Mouse (Mus musculus) intestine, postnatal 0 days (tissue): ENCODE measurements around the gene Scml4. TPM values are rescaled to one million over a fixed set of nuclear protein-coding genes. Genes with fewer than 3 reads are reported as not detected.
A peak's percentile ranks its signal among the peaks of the same experiment; 100 is the strongest.

Experiments
- ATAC-seq: fragments of 200-750 bp; cut with Nextera tagmentation; 2 replicates; pipeline ENCODE4 v1.8.0; 2017; ENCODE audit warnings: mild to moderate bottlenecking, moderate TSS enrichment, moderate library complexity
- H3K27ac ChIP-seq: fragments of 300-500 bp; sonication (generic); 2 replicates; pipeline ENCODE4 v1.5.1; 2014; ENCODE audit warnings: mild to moderate bottlenecking, low read depth, low read length, moderate library complexity
- H3K27me3 ChIP-seq: fragments of 300-500 bp; sonication (generic); replicated peaks from 2 replicates; pipeline ENCODE4 v1.6.1; 2014; ENCODE audit warnings: low read length, mixed read lengths; ENCODE audit not compliant: control insufficient read depth, insufficient read depth
- H3K36me3 ChIP-seq: fragments of 300-500 bp; sonication (generic); 2 replicates; pipeline ENCODE4 v1.6.1; 2014; ENCODE audit warnings: mild to moderate bottlenecking, moderate library complexity; ENCODE audit not compliant: control insufficient read depth, insufficient read depth
- H3K4me1 ChIP-seq: fragments of 300-500 bp; sonication (generic); replicated peaks from 2 replicates; pipeline ENCODE4 v1.6.1; 2014; ENCODE audit warnings: antibody characterized with exemption, low read length, mixed read lengths; ENCODE audit not compliant: control insufficient read depth, insufficient read depth
- H3K4me2 ChIP-seq: fragments of 300-500 bp; sonication (generic); replicated peaks from 2 replicates; pipeline ENCODE4 v1.6.1; 2014; ENCODE audit warnings: low read depth, mild to moderate bottlenecking, moderate library complexity
- H3K4me3 ChIP-seq: fragments of 300-500 bp; sonication (generic); 2 replicates; pipeline ENCODE4 v1.5.1; 2014; ENCODE audit warnings: low read depth, low read length
- H3K9ac ChIP-seq: fragments of 300-500 bp; sonication (generic); 2 replicates; pipeline ENCODE4 v1.6.1; 2014; ENCODE audit warnings: mild to moderate bottlenecking, low read depth, low read length
- H3K9me3 ChIP-seq: fragments of 300-500 bp; sonication (generic); 2 replicates; pipeline ENCODE4 v1.6.1; 2016; ENCODE audit warnings: mixed run types; ENCODE audit not compliant: control insufficient read depth
- CTCF ChIP-seq: sonication (generic); IDR thresholded peaks from 2 replicates; pipeline ENCODE4 v1.5.1; 2016; ENCODE audit warnings: low read depth, mild to moderate bottlenecking, control low read depth, antibody characterized with exemption, moderate library complexity
- WGBS: fragments of 180-500 bp; shearing (Covaris S2); extraction: QIAGEN DNeasy Blood & Tissue Kit; methylation state at CpG from one replicate; pipeline ENCODE4 v1.1.7; 2014; 5-methylcytosine and 5-hydroxymethylcytosine counted together
- polyA plus RNA-seq: library from polyadenylated mRNA; unstranded; fragments of >200 nt; fragmentation: Nextera tagmentation; extraction: Ambion mirVana; gene quantifications from 2 replicates; pipeline ENCODE4 v1.2.1, GENCODE M21; 2015

Gene Scml4
- polyA plus RNA-seq, 1 experiment from 2014 or later: 13.0 TPM

- Histone ChIP-seq H3K27ac (no peak overlapping the region), H3K36me3 (no peaks in the 10 kb centered on the region), H3K4me1 (no peaks in the 10 kb centered on the region), H3K4me2 (no peak overlapping the region), H3K9ac (no peak overlapping the region), H3K27me3 (no peaks in the 10 kb centered on the region), H3K4me3 (no peak overlapping the region), H3K9me3 (no peaks in the 10 kb centered on the region)
- WGBS: 60% methylated on average over 3 of the region's 3 CpGs
- TF ChIP-seq CTCF: no peak
- ATAC-seq: no peak
These were observed 118.2 kb downstream of the Scml4 start for GRCm38 (mm10) chr10:42978346-42978745.

- Histone ChIP-seq H3K9ac (no peak overlapping the region), H3K27ac (no peak overlapping the region), H3K36me3 (no peaks in the 10 kb centered on the region), H3K4me2 (no peak overlapping the region), H3K4me1 (no peaks in the 10 kb centered on the region), H3K4me3 (no peak overlapping the region), H3K27me3 (no peaks in the 10 kb centered on the region), H3K9me3 (no peaks in the 10 kb centered on the region)
- 60% methylated on average over 7 of the region's 7 CpGs for WGBS
- peak; percentile 48 for TF ChIP-seq CTCF
- ATAC-seq: no peak
These were observed 121.0 kb downstream of the Scml4 start for GRCm38 (mm10) chr10:42980999-42981757.

GRCm38 (mm10) chr10:42984886-42985285 lies 124.7 kb downstream of the Scml4 start:
- WGBS: 71% methylated on average over 4 of the region's 4 CpGs
- no peak for ATAC-seq
- no peak overlapping the region for H3K4me3 ChIP-seq
- H3K27me3 ChIP-seq: no peaks in the 10 kb centered on the region
- no peak overlapping the region for H3K4me2 ChIP-seq
- H3K36me3 ChIP-seq: no peaks in the 10 kb centered on the region
- TF ChIP-seq CTCF: no peak
- H3K27ac ChIP-seq: no peak overlapping the region
- H3K4me1 ChIP-seq: no peaks in the 10 kb centered on the region
- H3K9ac ChIP-seq: no peak overlapping the region
- no peaks in the 10 kb centered on the region for H3K9me3 ChIP-seq

DNA sequence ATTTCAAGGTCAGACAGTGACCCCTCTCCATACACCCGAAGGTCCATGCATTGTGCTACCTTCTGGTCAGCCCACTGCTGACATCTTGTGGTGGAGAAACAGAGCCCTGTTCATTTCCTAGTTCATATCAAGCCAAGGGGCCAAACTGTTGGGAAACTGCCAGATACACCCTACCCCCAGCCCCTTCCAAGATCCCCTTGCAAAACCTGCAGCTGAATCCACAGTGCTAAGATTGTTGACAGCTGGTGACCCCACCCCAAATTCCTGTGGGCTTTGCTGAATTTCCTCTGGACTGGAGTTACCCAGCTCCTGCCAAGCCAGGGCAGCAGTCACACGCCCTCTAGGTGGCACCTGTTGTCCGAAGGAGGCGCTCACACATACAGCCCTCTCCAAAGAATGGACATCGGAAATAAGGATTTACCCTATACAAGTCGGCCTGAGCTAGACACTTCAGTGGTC lies 127.5 kb downstream of the Scml4 start:
- Histone ChIP-seq H3K27ac (no peak overlapping the region), H3K4me2 (peak overlapping the region; percentile 24; the same call in 1 of the 2 replicates), H3K36me3 (no peaks in the 10 kb centered on the region), H3K27me3 (no peaks in the 10 kb centered on the region), H3K9ac (no peak overlapping the region), H3K4me3 (no peak overlapping the region), H3K9me3 (no peaks in the 10 kb centered on the region), H3K4me1 (no peaks in the 10 kb centered on the region)
- TF ChIP-seq CTCF: peak; percentile 84
- WGBS: 15% methylated on average over 6 of the region's 6 CpGs
- peak; percentile 61 for ATAC-seq

- 56% methylated on average over 15 of the region's 15 CpGs for WGBS
- ATAC-seq: no peak
- H3K9ac ChIP-seq: no peak overlapping the region
- no peaks in the 10 kb centered on the region for H3K4me1 ChIP-seq
- no peak for TF ChIP-seq CTCF
- H3K4me3 ChIP-seq: no peak overlapping the region
- H3K4me2 ChIP-seq: no peak overlapping the region
- H3K36me3 ChIP-seq: no peaks in the 10 kb centered on the region
- no peaks in the 10 kb centered on the region for H3K27me3 ChIP-seq
- H3K9me3 ChIP-seq: no peaks in the 10 kb centered on the region
- H3K27ac ChIP-seq: no peak overlapping the region
These were observed 128.5 kb downstream of the Scml4 start for GRCm38 (mm10) chr10:42988627-42989026.

DNA sequence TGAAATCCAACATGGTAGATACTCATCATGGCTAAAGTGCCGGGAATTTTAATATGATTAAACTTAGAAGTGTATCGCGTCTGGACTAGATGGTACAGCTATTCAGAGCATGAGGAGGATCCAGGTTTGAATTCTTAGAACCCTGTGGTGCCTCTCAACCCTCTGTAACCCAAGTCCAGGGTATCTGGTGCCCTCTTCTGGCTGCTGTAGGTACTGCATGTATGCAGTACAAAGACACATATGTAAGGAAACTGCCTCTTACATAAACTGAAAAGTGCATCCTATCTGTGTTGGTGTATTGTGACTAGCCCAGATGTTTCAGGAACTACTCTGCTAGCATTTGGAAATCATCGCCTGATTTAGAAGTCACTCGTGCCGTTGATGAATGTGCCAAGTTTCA lies 129.7 kb downstream of the Scml4 start:
- Histone ChIP-seq H3K36me3 (no peaks in the 10 kb centered on the region), H3K4me1 (no peaks in the 10 kb centered on the region), H3K4me3 (no peak overlapping the region), H3K27me3 (no peaks in the 10 kb centered on the region), H3K27ac (no peak overlapping the region), H3K9me3 (no peaks in the 10 kb centered on the region), H3K9ac (no peak overlapping the region), H3K4me2 (no peak overlapping the region)
- WGBS: 34% methylated on average over 6 of the region's 6 CpGs
- TF ChIP-seq CTCF: peak; percentile 92
- ATAC-seq: no peak
